Mouse (Mus musculus): ENCODE results near the gene L3hypdh. TPM values are rescaled to one million over a fixed set of nuclear protein-coding genes. Genes with fewer than 3 reads are reported as not detected.

Gene L3hypdh
- polyA plus RNA-seq (2016; fragmentation: Nextera tagmentation; extraction: Ambion mirVana): 9.2 and 9.9 TPM in 2 replicates

GRCm38 (mm10) chr12:72085329-72086165, at the start of gene L3hypdh, which contains the start of gene Jkamp:
Gene L3hypdh, minus strand, starts transcription at chr12:72085439.
Gene Jkamp, plus strand, starts transcription at chr12:72085589.
- no peaks in the 10 kb centered on the region for H3K27me3 ChIP-seq (ENCODE audit: insufficient read depth, poor library complexity, severe bottlenecking)
- H3K4me3 ChIP-seq: peak within 1 kb of the TSS; percentile 73
- peak within 1 kb of the TSS; percentile 97 for H3K27ac ChIP-seq
- WGBS: 1% methylated on average over 60 of the region's 60 CpGs
- H3K4me1 ChIP-seq (replicated peaks): peaks cover 37% of the 10 kb centered on the region
- H3K36me3 ChIP-seq: peaks cover 10% of the 10 kb centered on the region
- DNase-seq (ENCODE audit: low spot score): peak; percentile 100
- H3K9me3 ChIP-seq: no peaks in the 10 kb centered on the region

GRCm38 (mm10) chr12:72129203-72129602, 44.0 kb upstream of the L3hypdh start:
- Histone ChIP-seq H3K36me3 (no peaks in the 10 kb centered on the region), H3K4me1 (replicated peaks) (0 out of 2 replicates have a peak, but pooled peaks cover 3% of the 10 kb centered on the region), H3K4me3 (no peak overlapping the region), H3K9me3 (0 out of 2 replicates have a peak, but pooled peaks cover 3% of the 10 kb centered on the region), H3K27me3 (ENCODE audit: insufficient read depth, poor library complexity, severe bottlenecking) (no peaks in the 10 kb centered on the region), H3K27ac (no peak overlapping the region)
- DNase-seq (ENCODE audit: low spot score): no peak
- WGBS: 94% methylated on average over 10 of the region's 10 CpGs

- no peak overlapping the region for H3K4me3 ChIP-seq
- H3K27me3 ChIP-seq (ENCODE audit: insufficient read depth, poor library complexity, severe bottlenecking): no peaks in the 10 kb centered on the region
- H3K4me1 ChIP-seq (replicated peaks): no peaks in the 10 kb centered on the region
- no peak for DNase-seq (ENCODE audit: low spot score)
- H3K9me3 ChIP-seq: no peaks in the 10 kb centered on the region
- 83% methylated on average over 22 of the region's 23 CpGs for WGBS
- no peak overlapping the region for H3K27ac ChIP-seq
- no peaks in the 10 kb centered on the region for H3K36me3 ChIP-seq
Observed at GRCm38 (mm10) chr12:72115686-72116345, 30.6 kb upstream of the L3hypdh start.

GRCm38 (mm10) chr12:72115126-72115525, 29.9 kb upstream of the L3hypdh start:
- WGBS: 84% methylated on average over 6 of the region's 6 CpGs
- no peaks in the 10 kb centered on the region for H3K27me3 ChIP-seq (ENCODE audit: insufficient read depth, poor library complexity, severe bottlenecking)
- no peak for DNase-seq (ENCODE audit: low spot score)
- H3K27ac ChIP-seq: no peak overlapping the region
- no peaks in the 10 kb centered on the region for H3K4me1 ChIP-seq (replicated peaks)
- H3K9me3 ChIP-seq: no peaks in the 10 kb centered on the region
- no peaks in the 10 kb centered on the region for H3K36me3 ChIP-seq
- no peak overlapping the region for H3K4me3 ChIP-seq

GRCm38 (mm10) chr12:72104525-72105281, 19.5 kb upstream of the L3hypdh start:
- peaks cover 6% of the 10 kb centered on the region; the same call in 1 of the 2 replicates for H3K4me1 ChIP-seq (replicated peaks)
- H3K36me3 ChIP-seq: peaks cover 17% of the 10 kb centered on the region
- 26% methylated on average over 14 of the region's 14 CpGs for WGBS
- no peaks in the 10 kb centered on the region for H3K9me3 ChIP-seq
- 0 out of 2 replicates have a peak overlapping the region, but pooled peaks have one; percentile 41 for H3K27ac ChIP-seq
- DNase-seq (ENCODE audit: low spot score): peak; percentile 50
- no peak overlapping the region for H3K4me3 ChIP-seq
- no peaks in the 10 kb centered on the region for H3K27me3 ChIP-seq (ENCODE audit: insufficient read depth, poor library complexity, severe bottlenecking)

- Histone ChIP-seq H3K27ac (no peak overlapping the region), H3K27me3 (ENCODE audit: insufficient read depth, poor library complexity, severe bottlenecking) (no peaks in the 10 kb centered on the region), H3K36me3 (peaks cover 24% of the 10 kb centered on the region), H3K4me1 (replicated peaks) (peaks cover 6% of the 10 kb centered on the region; the same call in 1 of the 2 replicates), H3K4me3 (no peak overlapping the region), H3K9me3 (no peaks in the 10 kb centered on the region)
- 87% methylated on average over 5 of the region's 5 CpGs for WGBS
- no peak for DNase-seq (ENCODE audit: low spot score)
Observed at GRCm38 (mm10) chr12:72104027-72104426, 18.8 kb upstream of the L3hypdh start.

- Histone ChIP-seq H3K27ac (no peak overlapping the region), H3K9me3 (no peaks in the 10 kb centered on the region), H3K27me3 (ENCODE audit: insufficient read depth, poor library complexity, severe bottlenecking) (no peaks in the 10 kb centered on the region), H3K36me3 (peaks cover 31% of the 10 kb centered on the region), H3K4me1 (replicated peaks) (peaks cover 6% of the 10 kb centered on the region; the same call in 1 of the 2 replicates), H3K4me3 (no peak overlapping the region)
- DNase-seq (ENCODE audit: low spot score): no peak
- 84% methylated on average over 6 of the region's 6 CpGs for WGBS
Observed at GRCm38 (mm10) chr12:72102776-72103175, 17.5 kb upstream of the L3hypdh start.

- H3K4me1 ChIP-seq (replicated peaks): no peaks in the 10 kb centered on the region
- no peaks in the 10 kb centered on the region for H3K27me3 ChIP-seq (ENCODE audit: insufficient read depth, poor library complexity, severe bottlenecking)
- no peak overlapping the region for H3K4me3 ChIP-seq
- 96% methylated on average over 8 of the region's 8 CpGs for WGBS
- H3K27ac ChIP-seq: no peak overlapping the region
- H3K9me3 ChIP-seq: no peaks in the 10 kb centered on the region
- peaks cover 90% of the 10 kb centered on the region for H3K36me3 ChIP-seq
- no peak for DNase-seq (ENCODE audit: low spot score)
Observed at GRCm38 (mm10) chr12:72096966-72097365, 11.7 kb upstream of the L3hypdh start.

GRCm38 (mm10) chr12:72089802-72090201, 4.6 kb upstream of the L3hypdh start:
- WGBS: 94% methylated on average over 4 of the region's 4 CpGs
- Histone ChIP-seq H3K27ac (no peak overlapping the region), H3K4me1 (replicated peaks) (peaks cover 19% of the 10 kb centered on the region), H3K4me3 (no peak overlapping the region), H3K36me3 (peaks cover 53% of the 10 kb centered on the region), H3K27me3 (ENCODE audit: insufficient read depth, poor library complexity, severe bottlenecking) (no peaks in the 10 kb centered on the region), H3K9me3 (no peaks in the 10 kb centered on the region)
- no peak for DNase-seq (ENCODE audit: low spot score)

- peaks cover 37% of the 10 kb centered on the region for H3K4me1 ChIP-seq (replicated peaks)
- H3K4me3 ChIP-seq: peak overlapping the region; percentile 73
- H3K9me3 ChIP-seq: no peaks in the 10 kb centered on the region
- 3% methylated on average over 18 of the region's 18 CpGs for WGBS
- H3K36me3 ChIP-seq: peaks cover 18% of the 10 kb centered on the region
- no peaks in the 10 kb centered on the region for H3K27me3 ChIP-seq (ENCODE audit: insufficient read depth, poor library complexity, severe bottlenecking)
- peak overlapping the region; percentile 97 for H3K27ac ChIP-seq
- DNase-seq (ENCODE audit: low spot score): no peak
Observed at GRCm38 (mm10) chr12:72086166-72086825, 1.1 kb upstream of the L3hypdh start.

GRCm38 (mm10) chr12:72085024-72085328, 263 bp downstream of the L3hypdh start:
- Histone ChIP-seq H3K27me3 (ENCODE audit: insufficient read depth, poor library complexity, severe bottlenecking) (no peaks in the 10 kb centered on the region), H3K4me3 (peak overlapping the region; percentile 73), H3K9me3 (no peaks in the 10 kb centered on the region), H3K27ac (peak overlapping the region; percentile 97), H3K4me1 (replicated peaks) (peaks cover 37% of the 10 kb centered on the region), H3K36me3 (peaks cover 5% of the 10 kb centered on the region)
- WGBS: under 1% methylated on average over 31 of the region's 31 CpGs
- no peak for DNase-seq (ENCODE audit: low spot score)

Data from hindbrain, embryonic 10.5 days (tissue).